Mouse (Mus musculus) megakaryocyte, embryonic 14.5 days (primary cell): ENCODE measurements at regions not wholly inside any gene's neighbourhood (a gene's known extent, or its start where the extent isn't known, plus 50 kb on each side); places are given as distances from the start of the nearest gene placed in this dataset.

Source experiments
- H3K27me3 ChIP-seq: replicated peaks from 2 replicates; pipeline ENCODE3; 2012; ENCODE audit warnings: inconsistent platforms
- H3K36me3 ChIP-seq: replicated peaks from 2 replicates; pipeline ENCODE3; 2012; ENCODE audit warnings: low read length, inconsistent platforms, mixed read lengths
- H3K4me1 ChIP-seq: 2 replicates; pipeline ENCODE4 v1.6.1; 2012; ENCODE audit warnings: inconsistent platforms
- H3K4me3 ChIP-seq: replicated peaks from 2 replicates; pipeline ENCODE3; 2012; ENCODE audit warnings: moderate library complexity, mild to moderate bottlenecking, inconsistent platforms
- H3K9me3 ChIP-seq: 2 replicates; pipeline ENCODE4 v1.6.1; 2012; ENCODE audit warnings: inconsistent platforms
- FLI1 ChIP-seq: IDR thresholded peaks from 2 replicates; pipeline ENCODE4 v1.6.1; 2012; ENCODE audit warnings: low read length, inconsistent platforms, mixed read lengths
- GATA1 ChIP-seq: IDR thresholded peaks from 3 replicates; pipeline ENCODE4 v1.6.1; 2012; ENCODE audit warnings: mixed read lengths, low read length, inconsistent platforms, borderline replicate concordance

GRCm38 (mm10) chr13:53811862-53812261 is 243.6 kb downstream of the Drd1 start:
- no peaks in the 10 kb centered on the region for H3K9me3 ChIP-seq
- peaks cover 10% of the 10 kb centered on the region for H3K27me3 ChIP-seq
- no peaks in the 10 kb centered on the region for H3K36me3 ChIP-seq
- H3K4me3 ChIP-seq = no peak overlapping the region
- no peak for TF ChIP-seq GATA1
- TF ChIP-seq FLI1 = no peak
- no peaks in the 10 kb centered on the region for H3K4me1 ChIP-seq

- Histone ChIP-seq H3K4me1 (no peaks in the 10 kb centered on the region), H3K27me3 (peaks cover 10% of the 10 kb centered on the region), H3K9me3 (no peaks in the 10 kb centered on the region), H3K36me3 (no peaks in the 10 kb centered on the region), H3K4me3 (no peak overlapping the region)
- TF ChIP-seq GATA1 = no peak
- no peak for TF ChIP-seq FLI1
Observed at GRCm38 (mm10) chr13:53811151-53811550, 244.4 kb downstream of the Drd1 start.

- Histone ChIP-seq H3K4me1 (no peaks in the 10 kb centered on the region), H3K36me3 (no peaks in the 10 kb centered on the region), H3K9me3 (peaks cover 7% of the 10 kb centered on the region), H3K4me3 (no peak overlapping the region), H3K27me3 (peaks cover 10% of the 10 kb centered on the region)
- TF ChIP-seq GATA1 (no peak), FLI1 (no peak)
Observed at GRCm38 (mm10) chr13:53807791-53808525, 247.5 kb downstream of the Drd1 start.

- H3K4me3 ChIP-seq = no peak overlapping the region
- no peaks in the 10 kb centered on the region for H3K4me1 ChIP-seq
- peaks cover 10% of the 10 kb centered on the region for H3K27me3 ChIP-seq
- TF ChIP-seq GATA1 (no peak), FLI1 (no peak)
- H3K36me3 ChIP-seq = no peaks in the 10 kb centered on the region
- peaks cover 16% of the 10 kb centered on the region for H3K9me3 ChIP-seq
Observed at GRCm38 (mm10) chr13:53805872-53806271, 249.6 kb downstream of the Drd1 start.

GRCm38 (mm10) chr13:53800978-53801377 is 254.5 kb downstream of the Drd1 start:
- TF ChIP-seq GATA1 (no peak), FLI1 (no peak)
- Histone ChIP-seq H3K36me3 (no peaks in the 10 kb centered on the region), H3K4me3 (no peak overlapping the region), H3K27me3 (no peaks in the 10 kb centered on the region), H3K4me1 (no peaks in the 10 kb centered on the region), H3K9me3 (peaks cover 28% of the 10 kb centered on the region)

GRCm38 (mm10) chr13:53788809-53789208 is 266.7 kb downstream of the Drd1 start:
- no peak for TF ChIP-seq FLI1
- TF ChIP-seq GATA1 = no peak
- Histone ChIP-seq H3K9me3 (peaks cover 26% of the 10 kb centered on the region), H3K27me3 (no peaks in the 10 kb centered on the region)

GRCm38 (mm10) chr13:53783492-53783891 is 272.0 kb downstream of the Drd1 start:
- peaks cover 16% of the 10 kb centered on the region for H3K9me3 ChIP-seq
- H3K4me1 ChIP-seq = no peaks in the 10 kb centered on the region
- H3K36me3 ChIP-seq = no peaks in the 10 kb centered on the region

More at GRCm38 (mm10) chr13:53788809-53789208, 266.7 kb downstream of the Drd1 start:
- Histone ChIP-seq H3K36me3 (no peaks in the 10 kb centered on the region), H3K4me3 (no peak overlapping the region), H3K4me1 (no peaks in the 10 kb centered on the region)

GRCm38 (mm10) chr13:53779150-53779549 is 276.4 kb downstream of the Drd1 start:
- peaks cover 4% of the 10 kb centered on the region for H3K27me3 ChIP-seq
- no peaks in the 10 kb centered on the region for H3K9me3 ChIP-seq

More at GRCm38 (mm10) chr13:53783492-53783891, 272.0 kb downstream of the Drd1 start:
- Histone ChIP-seq H3K27me3 (peaks cover 2% of the 10 kb centered on the region), H3K4me3 (no peak overlapping the region)
- TF ChIP-seq FLI1 = no peak
- TF ChIP-seq GATA1 = no peak

GRCm38 (mm10) chr13:53776421-53776820 is 279.1 kb downstream of the Drd1 start:
- H3K4me3 ChIP-seq = no peak overlapping the region
- H3K36me3 ChIP-seq = no peaks in the 10 kb centered on the region
- H3K9me3 ChIP-seq = no peaks in the 10 kb centered on the region
- H3K27me3 ChIP-seq = peaks cover 2% of the 10 kb centered on the region
- H3K4me1 ChIP-seq = no peaks in the 10 kb centered on the region
- TF ChIP-seq FLI1 (no peak), GATA1 (no peak)

More at GRCm38 (mm10) chr13:53779150-53779549, 276.4 kb downstream of the Drd1 start:
- no peaks in the 10 kb centered on the region for H3K36me3 ChIP-seq
- TF ChIP-seq FLI1 (no peak), GATA1 (no peak)
- H3K4me1 ChIP-seq = no peaks in the 10 kb centered on the region
- no peak overlapping the region for H3K4me3 ChIP-seq

- Histone ChIP-seq H3K9me3 (no peaks in the 10 kb centered on the region), H3K36me3 (no peaks in the 10 kb centered on the region), H3K4me3 (no peak overlapping the region), H3K27me3 (peaks cover 2% of the 10 kb centered on the region), H3K4me1 (no peaks in the 10 kb centered on the region)
- TF ChIP-seq GATA1 (no peak), FLI1 (no peak)
Observed at GRCm38 (mm10) chr13:53775687-53776086, 279.8 kb downstream of the Drd1 start.
